Mouse (Mus musculus): ENCODE data around the gene Vps52.

DNA sequence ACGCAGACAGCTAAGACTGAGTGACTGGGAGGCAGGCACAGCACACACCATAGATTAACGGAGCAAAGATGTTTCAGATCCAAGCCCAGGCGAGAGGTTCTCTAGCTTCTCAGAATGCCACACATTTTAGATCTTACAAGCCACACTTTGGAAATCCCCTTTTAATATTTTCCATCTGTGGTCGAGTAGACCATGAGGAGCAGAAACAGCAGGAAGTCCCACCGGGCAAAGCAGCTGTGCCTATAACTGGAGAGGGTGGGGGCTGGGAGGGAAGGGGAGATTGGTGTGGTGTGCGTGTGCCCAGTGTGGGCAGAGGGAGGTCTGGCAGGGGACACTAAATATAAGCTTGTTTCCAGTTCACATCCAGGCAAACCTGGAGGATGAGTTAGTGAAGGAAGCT, 1.9 kb downstream of the Vps52 start:
- TF ChIP-seq CTCF (IDR thresholded peaks at IDR 0.05; ENCODE audit: borderline replicate concordance, control insufficient read depth, extremely low read depth, insufficient read depth, low read length, poor library complexity) (no peak), POLR2A (IDR thresholded peaks at IDR 0.05; ENCODE audit: control insufficient read depth, extremely low read depth, insufficient read depth, low read length, poor library complexity) (no peak)
